Mouse (Mus musculus) C3H10T1/2 (cell line): ENCODE data around the gene Igflr1. TPM values are rescaled to one million over a fixed set of nuclear protein-coding genes. Genes with fewer than 3 reads are reported as not detected.

Experiments used
- polyA plus RNA-seq, 2 experiments: library from polyadenylated mRNA; unstranded; fragments of >200 nt; fragmentation: generic; extraction: Trizol; gene quantifications; one replicate each; pipeline ENCODE4 v1.2.1; 2012; ENCODE audit warnings: missing spikeins in 2 of 2

Igflr1 gene
- 1 to 10 TPM in 1 of 2 experiments, under 1 TPM in 1; 0.18 to 1.6 TPM for polyA plus RNA-seq

DNA sequence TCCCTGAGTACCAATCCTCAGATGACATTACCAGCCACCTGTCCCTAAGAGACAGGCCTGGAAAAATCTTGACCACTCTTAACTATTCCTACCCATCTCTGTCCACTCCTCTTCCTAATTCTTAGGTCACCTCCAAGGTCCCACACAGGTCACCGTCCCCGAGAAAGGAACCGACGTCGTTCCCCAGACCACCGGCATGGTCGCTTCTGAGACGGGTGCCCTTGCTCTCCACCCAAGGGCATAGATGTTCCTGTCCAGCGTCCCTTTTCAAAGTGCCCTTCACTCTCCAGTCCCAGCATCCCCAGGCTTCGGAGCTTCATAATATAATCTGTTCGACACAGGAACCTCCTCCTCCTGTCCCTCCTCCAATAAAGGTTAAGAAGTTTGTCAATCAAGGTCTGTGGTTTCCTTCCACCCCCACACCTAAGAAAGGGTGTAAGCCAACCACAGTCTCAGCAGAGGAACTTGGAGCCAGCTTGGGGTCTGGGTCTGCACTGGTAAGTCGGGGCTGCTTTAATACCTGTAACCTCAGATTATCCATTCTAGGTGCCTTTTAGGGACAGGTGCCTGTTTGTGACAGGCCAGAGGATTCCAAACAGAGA lies at the start of gene Igflr1:
Gene Igflr1 (plus strand): TSS at position 458 of the 602 bp plus-strand sequence.

DNA sequence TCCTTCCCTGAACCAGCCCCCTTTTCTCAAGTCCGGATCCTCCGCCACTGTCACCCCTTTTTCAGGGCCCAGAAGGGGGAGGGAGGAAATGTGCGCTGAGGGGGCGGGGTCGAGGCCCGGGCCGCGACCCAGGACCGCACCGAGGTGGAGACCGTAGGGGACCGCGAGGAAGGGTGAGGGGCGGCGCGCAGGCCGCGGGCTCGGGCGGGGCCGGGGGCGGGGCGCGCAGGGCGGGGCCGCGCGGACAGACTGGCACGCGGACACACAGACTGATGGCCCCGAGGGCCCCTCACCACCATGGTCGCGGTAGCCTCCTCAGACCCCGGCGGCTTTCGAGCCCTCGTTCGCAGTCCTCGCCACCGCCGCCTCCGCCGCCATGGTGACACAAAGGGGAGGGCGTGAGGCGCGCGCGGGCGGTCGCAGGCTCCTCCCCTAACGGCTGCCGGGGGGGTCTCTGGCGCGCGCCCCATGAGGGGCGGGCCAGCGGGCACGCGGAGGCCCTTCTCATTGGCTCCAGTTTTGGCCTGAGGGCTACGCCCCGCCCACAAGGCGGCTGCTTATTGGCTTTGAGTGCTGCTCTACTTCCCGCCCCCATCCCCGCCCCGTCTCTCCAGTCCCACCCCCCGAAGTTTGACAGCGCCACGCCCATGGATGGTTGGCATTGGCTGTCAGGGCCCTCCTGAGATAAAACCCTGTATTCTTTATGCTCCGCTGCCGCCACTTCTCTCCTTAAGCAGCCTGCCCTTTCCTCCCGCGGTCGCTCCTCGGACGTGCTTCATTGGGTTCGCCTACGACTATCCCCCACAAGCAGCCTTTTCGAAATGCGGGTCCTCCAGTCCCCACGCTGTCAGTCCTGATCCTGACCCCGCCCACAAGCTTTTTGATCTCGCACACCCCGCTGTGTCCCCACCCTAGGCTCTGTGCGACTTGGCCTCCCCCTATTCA lies 30.3 kb upstream of the Igflr1 start, which contains the start of gene Arhgap33:
Gene Arhgap33 (minus strand): TSS at position 428 of the 945 bp plus-strand sequence.

DNA sequence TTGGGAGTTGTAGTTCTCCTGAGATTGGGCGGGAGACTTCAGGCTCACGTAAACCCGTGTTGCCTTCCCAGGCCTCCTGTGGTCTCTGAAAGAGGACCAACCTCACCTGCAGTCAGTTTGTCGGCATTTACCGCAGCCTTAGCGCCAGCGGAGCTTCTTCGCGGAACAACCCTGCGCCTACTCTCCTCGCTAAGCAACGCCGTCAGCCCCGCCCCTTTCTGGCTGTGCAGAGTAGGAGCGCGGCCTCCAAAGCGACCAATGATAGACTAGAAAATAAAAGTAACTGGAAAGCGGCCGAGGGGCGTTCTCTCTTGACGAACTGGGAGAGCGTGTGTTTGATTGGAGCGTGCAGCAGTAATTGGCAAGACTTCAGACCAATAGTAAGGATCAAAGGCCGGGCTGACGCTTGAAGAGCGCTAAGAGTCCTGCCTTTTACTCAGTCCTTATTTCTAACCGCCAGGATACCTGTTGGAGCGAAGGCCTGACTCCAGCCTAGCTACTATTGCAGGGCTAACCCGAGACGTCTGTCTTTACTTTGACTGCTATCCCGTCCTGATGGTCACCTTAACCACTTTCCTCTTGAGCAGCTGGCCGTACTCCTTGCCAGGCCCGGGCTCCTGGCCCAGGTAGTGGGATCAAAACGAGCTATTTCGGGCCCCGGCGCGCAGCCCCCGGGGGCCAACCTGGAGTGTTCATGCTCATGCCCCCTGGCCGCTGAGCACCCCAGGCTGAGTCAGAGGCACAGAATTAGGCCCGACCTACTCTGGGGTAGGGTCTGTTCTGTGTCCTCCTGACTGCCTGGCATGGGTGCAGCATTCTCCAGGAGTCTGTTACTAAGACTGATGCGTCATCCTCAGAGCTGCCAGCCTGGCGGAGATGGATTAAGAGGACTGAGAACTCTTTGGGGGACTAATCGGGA lies 12.9 kb upstream of the Igflr1 start, which contains the start of the genes Hspb6 and Proser3:
Gene Hspb6 (plus strand): TSS at position 77 of the 919 bp plus-strand sequence.
Gene Proser3 (minus strand): TSS at position 198 of the 919 bp plus-strand sequence.

DNA sequence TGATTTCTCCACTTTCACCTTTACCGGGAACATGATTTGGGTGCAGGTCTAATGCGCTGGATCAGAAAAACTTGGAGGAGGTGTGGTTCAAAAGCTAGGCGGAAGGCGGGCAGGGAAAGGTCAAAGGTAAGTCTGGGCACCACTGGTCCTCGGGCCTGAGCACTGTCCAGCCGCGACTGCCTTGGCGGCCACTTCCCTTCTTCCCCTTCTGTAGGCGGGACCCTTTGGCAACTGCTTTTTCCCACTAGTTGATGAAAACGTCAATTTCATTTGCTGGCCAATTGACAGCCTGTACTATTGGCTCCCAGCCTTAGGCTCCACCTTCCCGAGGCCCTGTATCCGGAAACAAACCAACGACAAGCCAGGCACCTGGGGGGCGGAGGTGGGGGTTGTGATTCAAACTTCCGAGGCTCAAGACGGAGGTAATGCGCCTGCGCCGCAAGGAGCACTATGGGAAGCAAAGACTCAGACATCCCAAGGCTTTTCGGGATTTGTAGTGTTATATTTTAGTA lies 5.7 kb upstream of the Igflr1 start, which contains the start of gene Lin37:
Gene Lin37 (minus strand): TSS at position 396 of the 512 bp plus-strand sequence.

DNA sequence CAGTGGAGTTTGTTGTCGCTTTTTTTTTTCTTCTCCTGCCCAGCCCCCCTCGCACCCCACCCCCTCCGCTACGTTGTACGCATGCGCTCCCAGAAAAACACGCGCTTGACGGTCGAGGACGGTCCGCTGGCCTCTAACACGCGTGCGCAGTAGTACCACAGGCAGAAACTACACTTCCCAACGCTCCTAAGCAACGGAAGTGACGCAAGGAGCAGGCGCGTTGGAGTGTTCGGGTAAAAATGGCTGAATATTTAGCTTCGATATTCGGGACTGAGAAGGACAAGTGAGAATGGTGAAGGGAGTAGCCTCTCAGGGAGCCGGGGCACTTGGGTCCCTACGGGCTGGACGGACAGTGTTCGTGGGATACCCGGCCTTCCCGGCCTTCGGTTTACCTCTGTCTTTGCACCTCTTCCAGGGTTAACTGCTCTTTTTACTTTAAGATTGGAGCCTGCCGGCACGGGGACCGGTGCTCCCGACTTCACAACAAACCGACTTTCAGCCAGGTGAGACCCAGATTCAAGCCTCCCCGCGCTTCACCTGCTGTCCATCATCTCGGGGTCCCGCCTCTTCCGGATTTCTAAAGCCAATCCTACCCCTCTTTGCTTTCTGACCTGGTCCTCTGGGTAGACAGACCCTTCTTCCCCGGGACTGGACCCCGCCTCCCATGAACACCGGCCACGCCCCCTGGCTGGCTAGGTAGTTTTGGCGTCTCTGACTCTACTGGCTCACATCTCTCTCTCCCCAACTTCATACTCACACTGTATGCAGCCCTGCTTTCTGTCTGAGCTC lies 1.9 kb upstream of the Igflr1 start, which contains the start of the genes U2af1l4, Gm49396 and Psenen:
Gene U2af1l4 (plus strand): TSS at position 185 of the 789 bp plus-strand sequence.
Gene Gm49396 (plus strand): TSS at position 228 of the 789 bp plus-strand sequence.
Gene Psenen (minus strand): TSS at position 511 of the 789 bp plus-strand sequence.

DNA sequence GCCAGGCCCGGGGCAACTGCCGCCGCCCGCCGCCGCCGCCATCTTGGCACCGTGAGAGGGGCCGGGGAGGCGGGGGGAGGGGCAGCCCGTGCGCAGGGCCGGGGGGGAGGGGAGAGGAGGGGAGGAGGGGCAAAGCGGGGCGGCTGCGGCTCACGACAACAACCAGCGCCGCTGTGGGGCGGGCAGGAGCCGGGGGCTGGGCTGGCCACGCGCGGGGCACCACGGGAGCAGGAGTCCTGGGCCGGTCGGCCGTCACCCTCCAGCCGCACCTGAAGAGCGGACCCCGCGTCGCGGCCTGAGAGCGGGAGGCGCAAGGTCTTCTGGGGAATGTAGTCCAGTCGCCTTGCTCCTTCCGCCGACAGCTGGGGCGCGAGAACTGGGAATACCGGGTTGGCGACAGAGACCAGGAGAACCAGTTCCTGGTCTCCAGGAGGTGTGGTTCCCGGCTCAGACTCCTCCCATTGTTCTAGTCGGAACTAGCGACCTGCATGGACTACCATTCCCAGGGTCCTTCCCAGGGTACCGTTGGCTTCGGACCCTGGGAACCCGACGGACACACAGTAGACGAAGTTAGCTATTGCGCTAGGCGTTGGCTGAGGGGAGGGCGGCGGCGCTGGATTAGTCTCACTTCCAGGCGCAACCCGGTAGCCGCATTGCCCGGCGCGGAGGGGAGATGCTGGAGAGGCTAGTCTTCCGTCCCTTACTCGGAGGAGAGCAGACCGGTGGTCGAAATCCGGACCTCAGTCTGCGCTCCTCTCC lies 23.6 kb downstream of the Igflr1 start, which contains the start of gene Kmt2b:
Gene Kmt2b (minus strand): TSS at position 51 of the 759 bp plus-strand sequence.

DNA sequence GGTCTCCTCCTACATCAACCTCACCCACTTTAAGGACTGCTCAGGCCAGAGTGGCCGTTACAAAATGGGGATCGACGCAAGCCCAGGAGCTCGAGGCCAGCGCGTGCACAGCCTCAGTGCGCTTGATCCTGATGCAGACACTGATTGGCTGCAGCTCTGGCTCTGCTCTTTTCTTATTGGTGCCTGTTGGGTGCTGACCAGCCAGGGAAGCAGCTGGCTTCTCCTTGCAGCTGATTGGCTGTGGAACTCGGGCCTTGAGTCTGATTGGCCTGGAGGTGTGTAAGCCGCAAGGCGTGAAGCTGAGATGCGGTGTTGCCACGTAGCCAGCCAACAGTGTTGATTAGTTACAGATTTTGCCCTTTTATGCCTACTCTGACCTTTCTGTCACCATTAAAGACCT lies 33.6 kb downstream of the Igflr1 start, which contains the start of gene Zbtb32:
Gene Zbtb32 (minus strand): TSS at position 124 of the 400 bp plus-strand sequence.

DNA sequence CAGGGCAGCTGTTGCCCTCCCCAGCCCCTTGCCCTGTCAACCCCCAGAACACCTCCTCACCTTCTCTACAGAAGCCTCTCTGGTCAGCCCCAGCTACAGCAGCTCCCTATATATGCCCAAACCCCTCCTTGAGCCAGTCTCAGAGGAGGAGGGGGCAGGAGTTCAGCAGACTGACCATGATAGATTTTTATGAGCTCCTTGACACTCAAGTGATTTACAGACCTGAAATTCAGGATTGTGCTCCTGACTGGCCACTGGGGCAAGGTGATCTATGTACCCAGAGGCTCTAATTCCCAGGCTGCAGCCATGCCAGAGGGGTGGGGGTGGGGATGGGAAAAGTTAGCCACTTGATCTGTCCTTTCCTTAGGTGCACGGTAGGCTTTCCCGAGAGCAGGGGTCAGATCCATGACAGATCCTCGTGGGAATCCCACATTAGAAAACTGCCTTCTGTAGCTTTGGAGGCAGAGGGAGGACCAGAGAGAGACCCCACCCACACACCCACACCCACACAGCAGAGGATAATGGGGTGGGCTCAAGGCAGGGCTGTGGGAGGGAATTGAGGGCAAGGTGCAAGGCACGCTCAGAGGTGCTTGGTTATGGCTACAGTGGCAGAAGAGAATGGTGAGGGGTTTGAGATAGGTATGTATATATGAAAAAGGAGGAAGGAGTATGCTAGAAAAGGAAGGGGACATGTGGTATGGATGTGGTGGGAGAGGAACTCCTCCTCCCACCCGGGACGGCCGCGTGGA lies 47.6 kb downstream of the Igflr1 start, which contains the start of gene Upk1a:
Gene Upk1a (minus strand): TSS at position 194 of the 749 bp plus-strand sequence.

Other genes with a start within 250 kb of the Igflr1 start
- not detected for gene E130208F15Rik, start 243.7 kb upstream of the Igflr1 start, polyA plus RNA-seq
- 10 to 100 TPM; 13.5 to 16.3 TPM for gene Sdhaf1, start 241.5 kb upstream of the Igflr1 start, polyA plus RNA-seq
- 1 to 10 TPM; 2.1 to 5.0 TPM for gene Lrfn3, start 202.7 kb upstream of the Igflr1 start, polyA plus RNA-seq
- not detected for gene Tyrobp, start 151.7 kb upstream of the Igflr1 start, polyA plus RNA-seq
- not detected for gene Hcst, start 145.6 kb upstream of the Igflr1 start, polyA plus RNA-seq
- not detected for gene Nfkbid, start 143.7 kb upstream of the Igflr1 start, polyA plus RNA-seq
- under 1 TPM; 0.02 to 0.13 TPM for gene Aplp1, start 119.9 kb upstream of the Igflr1 start, polyA plus RNA-seq
- gene Kirrel2, start 107.7 kb upstream of the Igflr1 start, polyA plus RNA-seq, result not detected
- gene Nphs1, start 107.1 kb upstream of the Igflr1 start, polyA plus RNA-seq, result under 1 TPM; 0.28 TPM
- not detected for gene Prodh2, start 71.8 kb upstream of the Igflr1 start, polyA plus RNA-seq
- 10 to 100 TPM in 1 of 2 experiments, under 1 TPM in 1; 0.55 to 10.4 TPM for gene Arhgap33, start 30.4 kb upstream of the Igflr1 start, polyA plus RNA-seq
- gene Hspb6, start 13.2 kb upstream of the Igflr1 start, polyA plus RNA-seq, result 100 to 1,000 TPM; 101 to 108 TPM
- gene Proser3, start 13.1 kb upstream of the Igflr1 start, polyA plus RNA-seq, result 10 to 100 TPM in 1 of 2 experiments, 1 to 10 TPM in 1; 2.9 to 18.1 TPM
- gene Lin37, start 5.6 kb upstream of the Igflr1 start, polyA plus RNA-seq, result 10 to 100 TPM; 55.0 to 57.3 TPM
- 10 to 100 TPM; 59.0 to 76.2 TPM for gene U2af1l4, start 2.1 kb upstream of the Igflr1 start, polyA plus RNA-seq
- gene Gm49396, start 2.1 kb upstream of the Igflr1 start, polyA plus RNA-seq, result 1 to 10 TPM in 1 of 2 experiments, under 1 TPM in 1; 0.21 to 1.4 TPM
- 100 to 1,000 TPM; 203 to 206 TPM for gene Psenen, start 1.8 kb upstream of the Igflr1 start, polyA plus RNA-seq
- 10 to 100 TPM in 1 of 2 experiments, 1 to 10 TPM in 1; 3.7 to 16.5 TPM for gene Kmt2b, start 23.3 kb downstream of the Igflr1 start, polyA plus RNA-seq
- gene Zbtb32, start 33.5 kb downstream of the Igflr1 start, polyA plus RNA-seq, result under 1 TPM; 0.05 to 0.28 TPM
- gene Upk1a, start 47.4 kb downstream of the Igflr1 start, polyA plus RNA-seq, result 1 to 10 TPM in 1 of 2 experiments, under 1 TPM in 1; 0.34 to 1.1 TPM
- gene Cox6b1, start 60.7 kb downstream of the Igflr1 start, polyA plus RNA-seq, result 100 to 1,000 TPM; 929 to 961 TPM
- gene Etv2, start 70.4 kb downstream of the Igflr1 start, polyA plus RNA-seq, result under 1 TPM in 1 of 2 experiments, not detected in 1; 0.05 TPM
- gene Rbm42, start 84.9 kb downstream of the Igflr1 start, polyA plus RNA-seq, result 100 to 1,000 TPM; 133 to 147 TPM
- gene Haus5, start 99.6 kb downstream of the Igflr1 start, polyA plus RNA-seq, result 10 to 100 TPM; 15.2 to 16.6 TPM
- not detected for gene Pmis2, start 106.2 kb downstream of the Igflr1 start, polyA plus RNA-seq
- gene 2200002J24Rik, start 133.5 kb downstream of the Igflr1 start, polyA plus RNA-seq, result not detected
- not detected for gene Atp4a, start 146.8 kb downstream of the Igflr1 start, polyA plus RNA-seq
- gene Tmem147, start 164.1 kb downstream of the Igflr1 start, polyA plus RNA-seq, result 100 to 1,000 TPM; 160 to 238 TPM
- gene Gapdhs, start 178.3 kb downstream of the Igflr1 start, polyA plus RNA-seq, result not detected
- 1 to 10 TPM; 1.0 to 2.6 TPM for gene Sbsn, start 186.0 kb downstream of the Igflr1 start, polyA plus RNA-seq
- not detected for gene Dmkn, start 198.3 kb downstream of the Igflr1 start, polyA plus RNA-seq
- gene Krtdap, start 222.5 kb downstream of the Igflr1 start, polyA plus RNA-seq, result not detected